Mouse (Mus musculus) c-Kit-positive CD71-positive TER-119-positive erythroid progenitor cells, embryonic 14.5 days (primary cell): ENCODE measurements around the gene Cacng5.

Source experiments
- DNase-seq: peaks from one replicate; pipeline ENCODE4 v3.0.0-alpha.2; 2013; ENCODE audit warnings: low spot score

Cacng5 gene

DNA sequence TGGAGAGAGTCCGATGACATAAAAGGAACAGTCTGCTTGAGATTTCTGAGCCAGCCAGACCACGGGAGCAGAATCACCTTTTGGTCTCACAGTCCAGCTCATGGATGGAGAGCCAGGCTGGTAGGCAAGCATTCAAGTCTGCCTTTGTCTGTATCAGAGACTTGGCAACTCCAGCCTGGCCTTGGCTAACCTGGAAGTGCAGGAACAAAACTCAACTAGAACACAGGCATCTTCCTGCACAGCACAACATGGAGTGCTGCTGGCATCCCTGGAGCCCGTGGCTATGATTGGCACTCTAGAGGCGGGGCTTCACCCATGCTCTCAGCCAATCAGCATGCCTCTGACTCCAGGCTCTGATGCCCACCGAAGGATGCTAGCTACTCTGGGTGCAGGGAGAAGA, 38.0 kb downstream of the Cacng5 start:
- DNase-seq: no peak

DNA sequence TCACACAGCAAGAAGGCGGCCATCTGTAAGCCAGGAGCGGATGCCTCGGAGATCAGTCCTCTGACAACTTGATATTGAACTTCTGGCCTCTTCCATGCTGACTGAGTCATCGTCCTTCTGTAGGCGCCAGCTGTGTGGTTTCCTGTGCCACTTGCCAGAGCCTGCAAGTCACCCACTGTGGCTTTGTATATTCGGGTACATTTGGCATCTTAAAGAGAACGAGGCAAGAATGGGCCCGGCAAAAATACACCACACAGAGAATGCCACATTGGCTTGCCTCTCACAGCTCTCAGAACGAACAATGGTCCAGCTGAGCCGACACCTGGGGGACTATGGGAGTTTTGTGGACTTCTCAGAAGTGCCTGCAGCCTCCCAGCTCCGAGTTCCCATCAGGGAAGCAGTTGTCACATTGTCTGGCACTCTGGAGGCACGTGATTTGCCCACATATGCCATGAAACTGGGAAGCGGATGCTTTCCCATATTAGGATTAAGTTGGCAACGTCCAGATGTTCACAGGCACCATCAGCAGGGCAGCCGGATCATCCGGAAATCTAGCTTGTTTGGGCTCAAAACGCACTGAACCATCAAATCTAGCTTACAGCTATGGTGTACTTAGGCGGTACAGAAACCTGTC, 38.9 kb downstream of the Cacng5 start:
- DNase-seq: no peak

DNA sequence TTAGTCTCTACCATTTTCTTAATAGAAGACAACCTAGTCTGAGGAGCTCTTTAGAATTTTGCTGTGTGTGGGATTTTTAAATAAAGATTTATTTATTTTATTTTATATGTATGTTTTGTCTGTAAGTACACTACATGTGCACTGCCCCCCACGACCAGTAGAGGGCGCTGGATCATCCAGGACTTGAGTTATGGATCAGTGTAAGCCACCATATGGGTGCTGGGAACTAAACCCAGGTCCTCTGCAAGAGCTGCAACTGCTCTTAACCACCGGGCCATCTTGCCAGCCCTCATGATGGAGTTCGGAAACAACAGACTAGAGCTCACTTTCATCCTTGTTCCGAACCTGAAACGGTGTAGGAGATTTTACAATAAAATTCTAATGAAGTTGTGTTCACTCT, 42.1 kb downstream of the Cacng5 start:
- DNase-seq: no peak

DNA sequence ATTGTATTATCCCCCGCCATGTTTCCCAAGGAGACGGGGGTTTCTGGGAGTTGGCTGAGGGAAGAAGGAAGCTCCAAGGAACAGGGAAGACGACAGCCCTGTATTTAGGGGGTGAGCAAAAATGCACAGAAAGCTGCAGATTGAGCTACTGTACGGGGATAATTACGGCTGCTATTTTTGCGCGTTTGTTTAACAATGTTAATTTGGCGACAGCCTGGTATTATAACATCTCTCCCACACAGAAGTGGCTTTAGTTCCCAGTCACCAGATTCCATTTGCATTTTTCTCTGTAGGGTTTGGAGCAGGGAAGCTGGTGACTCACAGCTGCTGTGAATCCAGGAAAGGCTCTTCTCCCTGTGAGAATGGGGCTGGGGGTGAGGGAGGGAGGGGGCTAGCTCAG, 47.3 kb downstream of the Cacng5 start:
- DNase-seq: no peak

DNA sequence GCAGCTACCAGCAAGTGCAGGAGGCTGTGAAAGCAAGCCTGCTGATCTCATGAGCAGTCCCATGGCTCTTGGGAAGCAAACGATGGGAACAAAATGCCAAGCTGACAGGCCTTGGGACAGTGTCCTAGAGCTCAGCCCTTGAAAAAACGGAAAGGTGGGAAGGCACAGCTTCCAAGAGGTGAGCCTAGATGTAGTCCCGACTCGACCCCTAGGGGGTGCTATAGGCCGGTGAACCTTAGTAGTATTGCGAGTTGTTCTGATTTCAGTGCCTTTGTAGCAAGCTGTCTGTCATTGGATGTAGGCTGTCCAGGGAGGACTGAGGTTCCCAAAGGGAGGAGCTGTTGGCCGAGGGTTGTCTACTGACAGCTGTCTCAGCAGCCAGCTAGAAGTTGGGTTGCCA, 49.7 kb downstream of the Cacng5 start:
- DNase-seq: peak; percentile 17

DNA sequence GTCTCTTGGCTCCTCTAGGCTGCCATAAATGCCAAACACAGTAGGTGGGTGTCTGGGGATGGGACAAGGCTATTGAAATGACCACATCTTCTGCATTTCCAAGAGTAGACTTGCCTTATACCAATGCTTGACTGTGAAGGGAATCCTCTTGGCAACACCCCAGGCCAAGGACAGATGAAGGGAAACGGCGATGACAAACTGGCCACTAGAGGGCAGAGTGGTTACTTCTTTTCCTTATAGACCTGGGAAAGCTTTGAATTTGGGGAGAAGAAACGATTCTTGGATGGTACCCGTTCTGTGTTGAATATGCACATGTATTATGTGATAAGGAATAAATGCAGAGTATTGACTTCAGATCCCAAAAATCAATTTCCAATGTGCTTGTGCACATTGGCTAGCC, 50.8 kb downstream of the Cacng5 start:
- DNase-seq: peak; percentile 23

DNA sequence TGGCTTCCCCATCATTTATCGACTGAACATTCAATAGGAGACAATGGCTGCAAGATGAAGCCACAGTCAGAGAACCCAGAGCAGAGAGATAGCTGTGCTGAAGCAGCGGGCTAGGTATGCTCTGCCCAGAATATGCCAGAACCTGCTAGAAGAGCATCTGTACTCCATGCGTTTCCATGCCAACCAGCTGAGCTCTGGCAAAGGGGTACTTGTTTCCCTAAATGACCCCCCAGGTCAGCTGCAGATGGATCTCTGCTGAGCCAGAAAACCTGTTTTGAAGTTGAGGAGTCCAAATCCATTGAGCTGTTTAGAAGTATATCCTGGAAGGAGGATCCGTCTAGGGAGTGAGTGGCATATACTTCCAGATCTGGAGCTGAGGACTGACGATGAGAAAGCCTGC, 53.1 kb downstream of the Cacng5 start:
- DNase-seq: no peak

DNA sequence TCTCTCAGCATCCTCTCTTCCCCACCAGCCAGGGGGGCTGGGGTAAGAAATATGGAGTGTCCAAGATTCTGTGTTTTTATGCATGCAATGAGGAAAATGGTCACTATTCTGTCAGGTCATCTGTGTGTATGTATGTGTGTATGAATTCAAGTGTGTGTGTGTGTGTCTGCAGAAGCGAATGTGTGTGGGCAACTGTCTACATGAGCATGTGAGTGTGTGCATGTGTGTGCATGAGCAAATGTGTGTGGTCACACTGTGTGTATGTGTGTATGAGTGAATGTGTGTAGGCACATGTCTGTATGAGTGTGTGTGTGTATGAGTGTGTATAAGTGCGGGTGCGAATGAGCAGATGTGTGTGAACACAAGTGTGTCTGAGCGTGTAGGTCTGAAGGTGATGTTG, 55.0 kb downstream of the Cacng5 start:
- no peak for DNase-seq

DNA sequence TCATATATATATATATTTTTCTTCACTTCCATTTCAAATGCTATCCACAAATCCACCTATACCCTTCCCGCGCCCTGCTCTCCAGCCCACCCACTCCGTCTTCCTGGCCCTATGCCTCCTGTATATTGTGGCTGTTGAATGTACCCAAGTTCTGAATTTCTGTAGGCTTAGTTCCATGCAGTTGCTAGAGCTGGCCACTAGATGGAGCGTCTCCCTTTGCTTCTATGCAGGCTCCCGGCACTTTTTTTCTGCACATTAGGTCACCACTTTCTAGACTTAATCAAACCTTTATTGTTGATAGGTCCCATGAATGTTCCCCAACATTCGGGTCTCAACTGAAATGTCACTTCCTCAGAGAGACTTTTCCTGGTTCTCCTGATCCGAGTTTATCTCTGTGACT, 55.6 kb downstream of the Cacng5 start:
- DNase-seq: peak; percentile 34

DNA sequence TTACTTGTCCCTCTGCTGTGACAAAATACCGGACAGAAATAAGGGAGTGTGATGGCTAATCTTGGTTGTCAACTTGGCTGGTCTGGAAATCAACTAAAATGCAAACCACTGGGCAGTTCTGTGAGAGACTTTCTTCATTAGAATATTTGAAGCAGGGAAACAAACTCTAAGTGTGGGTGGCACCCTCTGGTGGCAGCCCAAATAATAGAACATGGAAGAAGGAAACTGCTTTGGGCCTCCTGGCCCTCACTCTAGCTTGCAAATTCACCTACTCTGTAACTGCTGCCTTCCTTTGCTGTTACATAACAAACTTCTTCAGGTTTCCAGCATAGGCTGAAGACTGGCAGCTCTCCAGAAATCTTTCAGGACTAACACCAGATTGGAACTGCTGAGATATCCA, 61.8 kb downstream of the Cacng5 start:
- DNase-seq: no peak

DNA sequence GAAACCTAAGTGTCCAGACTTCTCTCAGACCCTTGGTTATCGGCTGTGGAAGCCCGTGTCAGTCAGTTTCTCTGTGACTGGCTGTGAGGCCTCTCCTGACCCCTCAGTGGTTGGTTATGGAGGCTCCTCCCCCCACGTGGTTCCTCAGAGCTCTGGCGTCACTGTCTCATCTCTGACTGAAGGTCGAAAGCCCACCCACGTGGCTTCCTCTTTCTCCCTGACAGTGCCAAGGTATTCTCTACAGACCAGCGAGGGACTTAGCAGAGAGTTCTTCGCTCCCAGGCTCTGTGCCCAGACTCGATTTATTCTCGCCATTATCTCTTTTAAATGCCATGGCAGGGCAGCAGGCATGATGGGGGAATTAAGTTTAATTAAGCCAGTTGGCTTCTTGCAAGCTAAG, 65.2 kb downstream of the Cacng5 start:
- DNase-seq: no peak

DNA sequence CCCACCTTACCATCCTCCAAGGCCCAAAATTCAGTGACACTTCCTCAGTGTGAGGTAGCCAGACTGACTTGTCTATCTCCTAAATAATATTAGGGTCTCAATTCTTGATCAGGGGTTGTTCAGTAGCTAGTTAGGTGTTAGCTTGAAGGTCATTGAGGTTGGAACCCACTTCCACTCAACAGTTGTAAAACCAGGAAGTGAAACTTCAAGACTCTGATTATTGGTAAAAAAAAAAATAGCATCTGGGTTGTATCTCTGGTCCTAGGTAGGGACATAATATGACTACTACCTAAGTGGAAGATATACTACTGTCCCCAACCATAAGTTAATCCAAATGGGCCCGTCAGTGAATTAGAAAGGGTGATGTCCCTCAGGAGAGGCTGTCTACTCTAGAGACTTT, 70.7 kb downstream of the Cacng5 start:
- DNase-seq: no peak

DNA sequence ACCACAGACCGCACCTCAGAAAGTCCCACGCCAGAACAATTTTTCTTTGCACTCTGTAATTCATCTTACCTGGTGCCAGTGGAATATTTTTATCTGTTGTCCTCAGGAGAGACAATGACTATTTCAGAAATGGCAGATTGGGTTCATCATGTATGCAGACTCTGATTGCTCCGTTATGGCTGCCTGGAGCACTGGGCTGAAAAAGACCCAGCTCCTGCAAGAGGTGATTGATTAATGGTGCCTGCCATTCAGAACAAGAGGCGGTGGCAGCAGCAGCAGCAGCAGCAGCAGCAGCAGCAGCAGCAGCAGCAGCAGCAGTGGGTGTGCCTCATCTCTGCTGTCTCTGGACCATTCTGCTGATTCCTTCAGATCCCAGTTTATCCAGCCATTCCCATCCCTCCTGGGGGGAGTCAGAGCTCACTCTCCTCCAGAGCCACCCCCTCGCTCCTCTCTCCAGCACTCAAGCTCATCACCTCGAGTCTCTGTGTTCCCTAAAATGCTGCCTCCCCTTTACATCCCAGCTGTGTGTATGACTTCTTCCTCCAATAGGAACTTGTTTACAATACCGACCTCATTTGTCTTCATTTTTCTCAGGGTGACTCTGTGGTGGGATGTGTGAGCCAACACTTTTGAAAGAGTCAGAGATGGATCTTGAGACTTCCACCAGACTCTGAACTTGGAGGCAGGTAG, 81.4 kb downstream of the Cacng5 start:
- DNase-seq: no peak
